Mouse (Mus musculus): Measurements from ENCODE around the gene Tenm1.

- TF ChIP-seq CTCF (IDR thresholded peaks at IDR 0.05; ENCODE audit: low read depth) (no peak), EP300 (IDR thresholded peaks at IDR 0.05; ENCODE audit: low read depth) (no peak)
These were observed 1.7 kb upstream of the Tenm1 start for GRCm38 (mm10) chrX:43430581-43430980.
